Mouse (Mus musculus) ES-E14 (cell line): ENCODE data around the gene Mrpl50.

Source experiments
- CHD2 ChIP-seq: IDR thresholded peaks from 2 replicates; pipeline ENCODE4 v1.6.1; 2014; ENCODE audit warnings: mild to moderate bottlenecking, low read depth, low read length, inconsistent platforms
- HCFC1 ChIP-seq: IDR thresholded peaks from 2 replicates; pipeline ENCODE4 v1.6.1; 2012; ENCODE audit warnings: low read length, inconsistent platforms, borderline replicate concordance; ENCODE audit not compliant: insufficient read depth
- MAFK ChIP-seq: IDR thresholded peaks from 2 replicates; pipeline ENCODE4 v1.6.1; 2014; ENCODE audit warnings: mild to moderate bottlenecking, low read depth, low read length, inconsistent platforms; ENCODE audit not compliant: insufficient read depth
- ZC3H11A ChIP-seq: IDR thresholded peaks from 2 replicates; pipeline ENCODE4 v1.6.1; 2012; ENCODE audit warnings: low read depth, mild to moderate bottlenecking, inconsistent platforms, low read length, borderline replicate concordance
- ZNF384 ChIP-seq: IDR thresholded peaks from 2 replicates; pipeline ENCODE4 v1.6.1; 2012; ENCODE audit warnings: low read depth, low read length, inconsistent platforms

- TF ChIP-seq CHD2 (no peak), ZNF384 (no peak), ZC3H11A (no peak), MAFK (no peak), HCFC1 (no peak)
Measured at GRCm38 (mm10) chr4:49522576-49522975, 1.7 kb upstream of the Mrpl50 start.
